Mouse (Mus musculus): ENCODE data around the gene Atp6v0e. TPM values are rescaled to one million over a fixed set of nuclear protein-coding genes. Genes with fewer than 3 reads are reported as not detected.
A peak's percentile ranks its signal among the peaks of the same experiment; 100 is the strongest.

Gene Atp6v0e
- polyA plus RNA-seq, 1 experiment from 2014 or later = 149 TPM

DNA sequence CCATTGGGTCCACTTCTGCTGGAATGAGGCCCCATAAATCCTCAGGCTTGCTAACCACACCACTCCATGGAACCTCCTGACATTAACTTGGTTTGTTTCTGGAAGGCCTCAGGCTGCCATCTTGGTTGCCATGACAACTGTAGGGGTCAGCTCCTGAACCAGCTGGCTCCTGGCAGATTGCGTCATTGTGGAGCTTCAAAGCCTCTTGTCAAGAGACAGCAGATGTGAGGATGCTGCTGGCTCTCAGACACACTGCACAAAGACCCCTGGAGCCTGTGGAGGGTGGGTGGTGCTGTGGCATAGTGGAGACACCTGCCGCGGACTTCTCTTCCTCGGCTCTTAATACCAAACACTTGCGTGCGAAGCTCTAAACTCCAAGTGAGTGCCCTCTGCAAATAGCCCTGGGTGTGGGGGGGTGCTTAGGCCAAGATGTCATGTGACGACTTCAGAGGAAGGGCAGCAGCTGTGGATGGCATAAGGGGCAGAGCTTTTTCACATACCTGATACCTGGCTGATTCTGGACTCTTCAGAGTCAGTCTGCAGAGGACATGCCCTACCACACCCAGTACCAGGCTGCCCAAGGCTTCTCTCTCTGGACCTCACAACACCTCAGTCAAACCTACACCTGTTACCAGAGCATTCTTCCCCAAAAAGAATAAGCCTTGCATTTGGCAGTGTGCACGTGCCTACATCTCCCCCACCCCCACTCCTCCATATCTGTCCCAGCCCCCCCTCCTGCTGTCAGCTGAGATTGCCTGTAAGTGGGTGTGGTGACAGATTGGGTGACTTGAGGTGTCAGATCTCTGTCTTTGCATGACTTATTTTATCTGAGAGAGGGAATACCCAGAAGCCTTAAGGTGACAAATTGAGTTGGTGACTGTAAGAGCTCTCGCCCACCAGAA lies 18.3 kb upstream of the Atp6v0e start:
- DNase-seq (ENCODE audit: low spot score) = peak; percentile 70
- Histone ChIP-seq H3K27ac (peak overlapping the region; percentile 79), H3K36me3 (peaks cover 100% of the 10 kb centered on the region), H3K4me3 (no peak overlapping the region), H3K9me3 (no peaks in the 10 kb centered on the region), H3K27me3 (ENCODE audit: insufficient read depth, poor library complexity, severe bottlenecking) (no peaks in the 10 kb centered on the region), H3K4me1 (replicated peaks) (peaks cover 16% of the 10 kb centered on the region)
- WGBS = 72% methylated on average over 9 of the region's 9 CpGs

DNA sequence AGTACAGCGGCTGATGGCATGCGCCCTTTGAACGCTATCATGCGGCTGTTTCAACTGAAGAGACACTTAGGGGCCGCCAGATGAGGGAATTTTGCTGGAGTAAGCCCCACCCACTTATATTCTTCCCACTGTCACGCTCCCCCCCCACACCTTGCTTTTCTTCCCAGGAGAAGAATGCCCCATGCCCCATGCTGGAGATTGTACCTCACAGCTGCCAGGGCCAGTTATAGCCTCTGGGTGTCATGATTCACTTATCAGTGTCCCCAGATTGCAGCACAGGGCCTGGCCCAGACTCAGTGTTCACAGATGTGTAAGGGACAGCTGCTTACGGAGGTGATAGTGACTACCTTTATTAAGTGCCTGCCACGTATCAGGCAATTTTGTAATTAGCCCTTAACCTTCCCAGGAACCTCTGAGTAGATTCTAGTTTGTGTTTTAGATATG lies 17.6 kb upstream of the Atp6v0e start:
- peak overlapping the region; percentile 79 for H3K27ac ChIP-seq
- no peaks in the 10 kb centered on the region for H3K9me3 ChIP-seq
- 92% methylated on average over 8 of the region's 8 CpGs for WGBS
- DNase-seq (ENCODE audit: low spot score) = no peak
- H3K4me3 ChIP-seq = no peak overlapping the region
- no peaks in the 10 kb centered on the region for H3K27me3 ChIP-seq (ENCODE audit: insufficient read depth, poor library complexity, severe bottlenecking)
- H3K36me3 ChIP-seq = peaks cover 98% of the 10 kb centered on the region
- H3K4me1 ChIP-seq (replicated peaks) = peaks cover 19% of the 10 kb centered on the region

DNA sequence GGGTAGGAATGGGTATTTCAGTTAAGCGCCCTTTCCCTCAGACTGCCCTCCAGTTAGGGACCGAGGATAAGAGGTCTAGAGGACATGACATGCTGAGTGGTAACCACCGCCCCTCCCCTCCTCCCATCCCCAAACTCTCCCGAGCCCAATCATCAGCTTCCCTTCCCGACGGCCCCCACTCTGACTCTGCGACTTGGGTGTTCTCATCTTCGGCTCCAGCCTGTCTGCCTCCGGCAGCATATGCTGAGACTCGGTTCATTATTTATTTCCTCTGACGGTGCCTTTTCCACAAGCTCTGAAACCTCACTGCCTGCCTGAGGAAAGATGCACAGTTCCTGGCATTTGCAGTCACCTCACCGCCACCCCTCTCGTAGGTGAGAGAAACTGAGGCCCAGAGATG lies 15.7 kb upstream of the Atp6v0e start:
- no peaks in the 10 kb centered on the region for H3K27me3 ChIP-seq (ENCODE audit: insufficient read depth, poor library complexity, severe bottlenecking)
- 79% methylated on average over 13 of the region's 13 CpGs for WGBS
- peaks cover 91% of the 10 kb centered on the region for H3K36me3 ChIP-seq
- peaks cover 19% of the 10 kb centered on the region for H3K4me1 ChIP-seq (replicated peaks)
- H3K27ac ChIP-seq = 0 out of 2 replicates have a peak overlapping the region, but pooled peaks have one; percentile 23
- DNase-seq (ENCODE audit: low spot score) = no peak
- H3K4me3 ChIP-seq = no peak overlapping the region
- no peaks in the 10 kb centered on the region for H3K9me3 ChIP-seq

DNA sequence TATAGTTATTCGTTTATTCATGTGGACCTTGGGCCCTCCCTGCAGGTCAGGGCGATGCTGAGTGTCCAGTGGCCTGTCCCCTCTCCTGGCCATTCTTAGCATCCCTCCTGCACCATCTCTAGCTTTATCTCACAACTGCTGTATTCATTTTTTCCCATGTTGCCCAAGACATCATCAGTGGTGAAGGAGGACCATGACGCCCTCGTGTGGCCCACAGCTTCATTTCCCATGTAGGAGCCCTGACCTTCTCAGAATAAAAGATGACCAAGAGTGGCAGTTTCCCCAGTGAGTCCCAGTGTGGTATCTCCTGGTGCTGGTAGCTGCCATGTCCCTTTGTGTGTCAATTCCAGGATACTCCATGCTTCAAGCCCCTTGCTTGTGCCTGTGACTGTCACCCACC lies 13.5 kb upstream of the Atp6v0e start:
- Histone ChIP-seq H3K36me3 (peaks cover 91% of the 10 kb centered on the region), H3K27me3 (ENCODE audit: insufficient read depth, poor library complexity, severe bottlenecking) (no peaks in the 10 kb centered on the region), H3K9me3 (no peaks in the 10 kb centered on the region), H3K4me3 (no peak overlapping the region), H3K27ac (no peak overlapping the region), H3K4me1 (replicated peaks) (peaks cover 13% of the 10 kb centered on the region)
- no peak for DNase-seq (ENCODE audit: low spot score)
- WGBS = 79% methylated on average over 4 of the region's 4 CpGs

DNA sequence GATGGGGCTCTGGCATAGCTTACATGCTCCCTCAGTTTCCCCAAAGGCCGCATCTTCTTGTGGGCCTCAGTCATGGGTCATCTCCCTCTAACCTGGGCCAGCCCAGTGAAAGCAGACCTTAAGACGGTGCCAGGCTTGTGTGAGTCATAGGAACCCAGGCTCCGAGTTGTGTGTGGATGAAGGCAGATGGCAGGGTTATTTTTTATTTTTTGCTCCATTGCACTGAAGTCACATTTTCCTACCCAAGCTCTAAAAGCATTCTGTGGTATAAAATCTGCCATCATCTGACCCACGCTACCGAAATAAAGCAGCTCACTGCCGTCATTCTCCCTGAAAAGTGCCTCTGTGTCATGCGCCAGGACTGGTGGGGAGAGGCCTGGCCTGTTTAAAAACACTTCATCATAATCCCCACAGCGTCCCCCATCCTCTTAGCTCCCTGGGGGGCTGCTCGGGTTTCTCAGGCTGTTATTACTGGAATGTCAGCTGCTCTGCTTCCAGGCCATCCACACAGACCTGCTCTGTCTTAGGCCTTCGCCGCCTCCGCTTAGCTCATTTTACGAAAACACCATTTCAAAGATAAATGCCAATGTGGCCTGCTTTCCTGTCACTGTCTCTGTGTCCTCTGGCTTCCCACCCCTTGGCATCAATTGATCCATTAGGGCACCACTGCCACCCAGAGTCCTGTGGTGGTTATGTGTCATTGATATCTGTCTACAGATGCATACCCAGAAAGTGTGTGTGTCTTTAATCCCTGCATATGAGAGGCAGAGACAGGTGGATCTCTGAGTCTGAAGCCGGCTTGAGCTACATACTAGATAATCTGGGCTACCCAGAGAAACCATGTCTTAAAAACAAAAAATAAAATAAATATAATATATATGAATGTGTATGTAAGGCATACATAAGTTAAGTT lies 12.3 kb upstream of the Atp6v0e start:
- no peak for DNase-seq (ENCODE audit: low spot score)
- H3K9me3 ChIP-seq = no peaks in the 10 kb centered on the region
- no peak overlapping the region for H3K4me3 ChIP-seq
- WGBS = 83% methylated on average over 14 of the region's 14 CpGs
- no peaks in the 10 kb centered on the region for H3K27me3 ChIP-seq (ENCODE audit: insufficient read depth, poor library complexity, severe bottlenecking)
- peaks cover 91% of the 10 kb centered on the region for H3K36me3 ChIP-seq
- H3K4me1 ChIP-seq (replicated peaks) = peaks cover 3% of the 10 kb centered on the region; the same call in 1 of the 2 replicates
- H3K27ac ChIP-seq = 0 out of 2 replicates have a peak overlapping the region, but pooled peaks have one; percentile 30

DNA sequence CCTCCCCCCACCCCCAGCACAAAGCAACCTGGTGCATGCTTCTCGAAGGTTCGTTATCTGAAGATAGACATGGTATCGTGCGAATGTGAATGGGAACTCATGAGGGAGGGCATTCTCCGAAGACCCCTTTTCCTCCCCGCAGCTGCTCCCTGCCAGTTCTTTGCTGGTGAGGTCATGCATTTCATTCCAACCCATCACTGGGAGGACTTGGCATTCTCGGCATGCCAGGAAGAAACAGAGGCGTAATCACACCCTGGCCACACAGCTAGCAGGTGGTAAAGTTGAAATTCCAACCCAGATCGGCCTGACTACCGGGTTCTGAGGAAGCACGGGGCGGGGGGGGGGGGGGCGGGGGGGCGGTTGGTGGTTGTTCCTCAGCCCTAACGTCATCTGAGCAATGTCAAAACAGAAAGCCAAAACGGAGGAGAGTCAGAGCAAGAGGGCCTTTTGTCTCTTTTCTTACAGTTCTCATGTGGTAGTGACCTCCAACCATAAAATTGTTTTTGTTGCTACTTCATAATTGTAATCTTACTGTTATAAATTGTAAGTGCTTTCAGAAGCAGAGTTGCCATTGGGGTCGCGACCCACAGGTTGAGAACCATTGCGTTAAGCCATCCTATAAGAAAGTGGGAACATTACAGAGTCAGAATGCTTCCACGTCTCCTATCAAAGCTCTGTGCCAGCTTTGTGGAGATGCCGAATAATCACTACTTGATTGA lies 4.0 kb upstream of the Atp6v0e start:
- no peak overlapping the region for H3K27ac ChIP-seq
- H3K27me3 ChIP-seq (ENCODE audit: insufficient read depth, poor library complexity, severe bottlenecking) = no peaks in the 10 kb centered on the region
- no peak overlapping the region for H3K4me3 ChIP-seq
- 44% methylated on average over 21 of the region's 21 CpGs for WGBS
- H3K9me3 ChIP-seq = no peaks in the 10 kb centered on the region
- no peak for DNase-seq (ENCODE audit: low spot score)
- H3K36me3 ChIP-seq = peaks cover 40% of the 10 kb centered on the region
- H3K4me1 ChIP-seq (replicated peaks) = peaks cover 23% of the 10 kb centered on the region

DNA sequence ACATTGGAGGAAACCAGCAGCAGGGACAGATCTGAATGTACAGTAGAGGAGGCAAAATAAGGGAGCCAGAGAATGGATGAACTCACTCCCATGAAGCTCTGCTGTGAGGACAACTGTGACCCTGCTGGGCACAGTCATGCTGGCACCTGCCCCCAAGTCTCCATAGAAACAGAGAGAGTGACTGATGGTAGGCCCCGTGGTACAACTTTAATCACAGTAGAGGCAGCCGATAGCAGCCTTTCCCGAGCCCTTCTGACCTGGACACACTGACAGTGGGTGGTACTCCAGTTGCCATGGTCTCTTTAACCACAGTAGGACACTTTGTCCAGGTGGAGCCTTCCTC lies 3.5 kb upstream of the Atp6v0e start:
- no peaks in the 10 kb centered on the region for H3K9me3 ChIP-seq
- peaks cover 28% of the 10 kb centered on the region for H3K4me1 ChIP-seq (replicated peaks)
- no peak for DNase-seq (ENCODE audit: low spot score)
- H3K36me3 ChIP-seq = peaks cover 35% of the 10 kb centered on the region
- no peaks in the 10 kb centered on the region for H3K27me3 ChIP-seq (ENCODE audit: insufficient read depth, poor library complexity, severe bottlenecking)
- H3K27ac ChIP-seq = no peak overlapping the region
- 61% methylated on average over 3 of the region's 3 CpGs for WGBS
- no peak overlapping the region for H3K4me3 ChIP-seq

DNA sequence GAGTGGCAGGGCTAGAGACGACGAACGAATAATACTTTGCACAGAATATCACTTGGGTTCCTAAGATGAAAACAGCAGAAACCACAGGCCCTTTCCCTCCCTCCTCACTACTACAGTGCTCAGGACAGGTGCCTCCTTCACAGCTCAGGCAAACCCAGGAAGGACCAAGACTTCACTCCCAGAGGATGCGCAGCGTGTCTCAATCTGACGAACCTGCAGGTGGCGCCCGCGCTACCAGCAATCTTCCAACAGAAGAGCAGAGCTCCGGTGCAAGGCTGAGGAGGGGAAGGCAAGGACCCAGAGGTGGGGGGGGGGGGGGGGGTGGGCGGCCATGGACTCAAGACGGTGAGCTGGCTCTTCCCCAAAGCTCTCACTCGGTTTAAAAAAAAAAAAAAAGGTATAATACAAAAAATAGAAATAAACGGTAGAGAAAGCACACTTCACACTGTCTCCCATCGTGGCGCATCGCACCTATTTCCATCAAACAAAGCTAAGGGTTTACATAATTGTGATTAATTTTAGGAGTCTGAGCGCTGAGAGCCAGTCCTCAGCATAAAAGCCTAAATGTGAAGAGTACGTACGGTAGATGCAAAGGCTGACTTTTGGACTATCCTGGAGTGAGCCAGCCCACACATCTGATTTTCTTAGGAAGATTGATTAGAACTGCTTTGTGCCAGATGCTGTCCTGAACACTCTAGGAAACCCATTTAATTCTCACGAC lies 2.7 kb upstream of the Atp6v0e start:
- Histone ChIP-seq H3K36me3 (peaks cover 27% of the 10 kb centered on the region), H3K9me3 (no peaks in the 10 kb centered on the region), H3K27me3 (ENCODE audit: insufficient read depth, poor library complexity, severe bottlenecking) (no peaks in the 10 kb centered on the region), H3K4me3 (no peak overlapping the region; the same call in 1 of the 2 replicates), H3K4me1 (replicated peaks) (peaks cover 28% of the 10 kb centered on the region), H3K27ac (no peak overlapping the region)
- DNase-seq (ENCODE audit: low spot score) = peak; percentile 78
- 28% methylated on average over 21 of the region's 21 CpGs for WGBS

DNA sequence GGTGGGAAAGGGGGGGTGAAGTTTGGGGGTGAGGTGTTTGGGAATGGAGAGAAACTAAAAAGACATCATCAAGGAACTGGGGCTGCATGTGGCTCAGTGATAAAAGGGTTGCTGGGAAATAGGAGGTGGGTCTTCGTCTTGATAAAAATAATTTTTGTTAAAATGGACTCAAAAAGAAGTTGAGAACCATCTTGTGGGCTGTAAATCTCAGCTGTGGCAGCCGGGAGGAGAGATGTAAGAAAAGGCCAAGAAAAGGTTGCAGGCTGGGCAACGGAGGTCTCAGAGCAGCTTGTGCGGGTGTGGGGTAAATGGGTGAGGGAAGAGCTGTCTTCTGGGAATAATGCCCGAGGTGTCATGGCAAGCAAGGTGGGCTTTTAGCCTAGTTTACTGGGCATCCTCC lies 827 bp upstream of the Atp6v0e start:
- H3K27me3 ChIP-seq (ENCODE audit: insufficient read depth, poor library complexity, severe bottlenecking) = no peaks in the 10 kb centered on the region
- WGBS = 81% methylated on average over 5 of the region's 5 CpGs

DNA sequence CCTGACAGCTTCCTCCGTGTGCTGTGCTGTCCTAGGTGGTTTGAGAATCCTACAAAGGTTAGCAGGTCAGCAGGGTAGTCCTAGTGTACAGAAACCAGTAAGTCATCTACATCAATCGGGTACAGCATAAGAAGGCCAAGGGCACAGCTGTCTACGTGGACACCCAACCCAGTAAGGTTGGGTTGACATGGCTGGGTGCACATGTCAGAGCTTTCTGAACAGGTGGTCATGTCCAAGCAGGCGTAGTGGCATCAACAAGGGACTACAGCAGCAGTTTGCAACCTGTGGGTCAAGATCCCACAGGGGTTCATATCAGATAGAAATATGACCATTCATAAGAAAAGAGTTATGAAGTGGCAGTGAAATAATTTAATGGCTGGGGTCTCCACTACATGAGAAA lies 2.6 kb downstream of the Atp6v0e start:
- 87% methylated on average over 4 of the region's 4 CpGs for WGBS

More for the DNA sequence above, 827 bp upstream of the Atp6v0e start:
- Histone ChIP-seq H3K36me3 (peaks cover 9% of the 10 kb centered on the region), H3K9me3 (no peaks in the 10 kb centered on the region), H3K27ac (no peak overlapping the region), H3K4me3 (no peak overlapping the region), H3K4me1 (replicated peaks) (peaks cover 28% of the 10 kb centered on the region)
- no peak for DNase-seq (ENCODE audit: low spot score)

DNA sequence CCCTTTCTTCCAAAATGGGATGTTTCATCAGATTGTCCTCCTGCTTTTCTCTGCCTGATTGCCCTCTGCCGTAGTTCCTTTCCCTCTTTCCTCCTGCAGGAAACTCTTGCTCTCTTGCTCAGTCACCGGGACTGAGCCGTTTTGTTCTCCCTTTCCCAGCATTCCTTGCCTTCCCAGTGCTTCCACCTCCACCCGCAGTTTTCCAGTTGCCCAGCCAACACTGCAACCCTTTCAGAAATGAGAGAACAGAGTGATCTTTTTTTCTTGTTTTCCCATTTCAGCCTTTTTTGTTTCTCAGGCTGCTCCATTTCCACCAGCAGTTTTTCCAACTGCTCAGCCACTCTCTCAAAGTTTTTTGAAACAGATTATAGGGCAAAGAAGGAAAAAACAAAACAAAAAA lies 8.2 kb downstream of the Atp6v0e start:
- no peaks in the 10 kb centered on the region for H3K9me3 ChIP-seq
- no peak overlapping the region for H3K4me3 ChIP-seq
- H3K36me3 ChIP-seq = no peaks in the 10 kb centered on the region
- 63% methylated on average over 4 of the region's 4 CpGs for WGBS
- peaks cover 5% of the 10 kb centered on the region; the same call in 1 of the 2 replicates for H3K4me1 ChIP-seq (replicated peaks)
- H3K27ac ChIP-seq = no peak overlapping the region
- DNase-seq (ENCODE audit: low spot score) = no peak
- H3K27me3 ChIP-seq (ENCODE audit: insufficient read depth, poor library complexity, severe bottlenecking) = no peaks in the 10 kb centered on the region

More for the DNA sequence above, 2.6 kb downstream of the Atp6v0e start:
- Histone ChIP-seq H3K36me3 (no peaks in the 10 kb centered on the region), H3K27me3 (ENCODE audit: insufficient read depth, poor library complexity, severe bottlenecking) (no peaks in the 10 kb centered on the region), H3K4me1 (replicated peaks) (peaks cover 13% of the 10 kb centered on the region), H3K4me3 (no peak overlapping the region), H3K27ac (no peak overlapping the region), H3K9me3 (no peaks in the 10 kb centered on the region)
- no peak for DNase-seq (ENCODE audit: low spot score)

DNA sequence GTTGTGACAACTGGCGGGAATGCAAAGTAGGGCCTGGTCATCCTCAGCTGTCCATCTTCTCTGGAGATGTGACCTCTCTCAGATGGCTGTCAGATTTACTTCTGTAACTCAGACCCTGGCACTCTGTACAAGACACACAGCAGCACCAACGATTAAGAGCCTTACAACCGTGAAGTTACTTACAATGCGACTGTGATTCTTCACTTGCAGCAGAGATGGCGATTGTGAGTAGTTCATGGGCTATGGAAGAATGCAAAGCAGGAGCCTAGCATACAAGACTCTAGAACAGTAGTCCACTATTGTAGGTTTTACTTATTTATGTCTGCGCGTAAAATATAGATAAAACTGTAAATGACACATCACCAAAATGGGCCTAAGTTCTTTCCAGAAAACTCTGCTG lies 12.8 kb downstream of the Atp6v0e start:
- no peaks in the 10 kb centered on the region for H3K27me3 ChIP-seq (ENCODE audit: insufficient read depth, poor library complexity, severe bottlenecking)
- peaks cover 25% of the 10 kb centered on the region for H3K4me1 ChIP-seq (replicated peaks)
- peak overlapping the region; percentile 90 for H3K27ac ChIP-seq
- DNase-seq (ENCODE audit: low spot score) = no peak
- H3K9me3 ChIP-seq = no peaks in the 10 kb centered on the region
- 25% methylated on average over 7 of the region's 7 CpGs for WGBS
- H3K36me3 ChIP-seq = no peaks in the 10 kb centered on the region
- H3K4me3 ChIP-seq = peak overlapping the region; percentile 86

Measured in hindbrain, embryonic 10.5 days (tissue).